Mouse (Mus musculus) intestine, embryonic 14.5 days (tissue): ENCODE results near the gene Robo2. TPM values are rescaled to one million over a fixed set of nuclear protein-coding genes. Genes with fewer than 3 reads are reported as not detected.

Source experiments
- ATAC-seq: fragments of 200-750 bp; cut with Nextera tagmentation; replicated peaks from 2 replicates; pipeline ENCODE4 v1.8.0; 2017; ENCODE audit warnings: low read depth, moderate number of reproducible peaks, moderate TSS enrichment, moderate library complexity; ENCODE audit not compliant: low FRiP score, low TSS enrichment
- DNase-seq: peaks from one replicate; pipeline ENCODE4 v3.0.0-alpha.2; 2018; ENCODE audit warnings: low spot score
- H3K27ac ChIP-seq: fragments of 300-500 bp; sonication (generic); 2 replicates; pipeline ENCODE4 v1.5.1; 2014; ENCODE audit warnings: low read depth, mild to moderate bottlenecking, control low read depth
- H3K27me3 ChIP-seq: fragments of 300-500 bp; sonication (generic); replicated peaks from 2 replicates; pipeline ENCODE4 v1.6.1; 2014; ENCODE audit warnings: low read length, control low read depth; ENCODE audit not compliant: control insufficient read depth, insufficient read depth
- H3K36me3 ChIP-seq: fragments of 300-500 bp; sonication (generic); 2 replicates; pipeline ENCODE4 v1.6.1; 2014; ENCODE audit warnings: low read length, control low read depth; ENCODE audit not compliant: control insufficient read depth, insufficient read depth
- H3K4me1 ChIP-seq: fragments of 300-500 bp; sonication (generic); replicated peaks from 2 replicates; pipeline ENCODE4 v1.6.1; 2014; ENCODE audit warnings: low read length, control low read depth, mixed read lengths; ENCODE audit not compliant: control insufficient read depth, insufficient read depth
- H3K4me2 ChIP-seq: fragments of 300-500 bp; sonication (generic); 2 replicates; pipeline ENCODE4 v1.6.1; 2014; ENCODE audit warnings: low read length
- H3K4me3 ChIP-seq: fragments of 300-500 bp; sonication (generic); 2 replicates; pipeline ENCODE4 v1.5.1; 2014; ENCODE audit warnings: low read depth, low read length, control low read depth, mixed read lengths
- H3K9ac ChIP-seq: fragments of 300-500 bp; sonication (generic); 2 replicates; pipeline ENCODE4 v1.6.1; 2014; ENCODE audit warnings: mild to moderate bottlenecking, low read length
- H3K9me3 ChIP-seq: fragments of 300-500 bp; sonication (generic); 2 replicates; pipeline ENCODE4 v1.6.1; 2016; ENCODE audit warnings: low read length, control low read depth; ENCODE audit not compliant: control insufficient read depth
- WGBS: fragments of 180-500 bp; shearing (Covaris S2); extraction: QIAGEN DNeasy Blood & Tissue Kit; methylation state at CpG from one replicate; pipeline ENCODE4 v1.1.7; 2014; 5-methylcytosine and 5-hydroxymethylcytosine counted together
- polyA plus RNA-seq: library from polyadenylated mRNA; unstranded; fragments of >200 nt; fragmentation: Nextera tagmentation; extraction: Ambion mirVana; gene quantifications from 2 replicates; pipeline ENCODE4 v1.2.1, GENCODE M21; 2014

Gene Robo2
- polyA plus RNA-seq, 1 experiment from 2014 or later = 35.7 TPM

DNA sequence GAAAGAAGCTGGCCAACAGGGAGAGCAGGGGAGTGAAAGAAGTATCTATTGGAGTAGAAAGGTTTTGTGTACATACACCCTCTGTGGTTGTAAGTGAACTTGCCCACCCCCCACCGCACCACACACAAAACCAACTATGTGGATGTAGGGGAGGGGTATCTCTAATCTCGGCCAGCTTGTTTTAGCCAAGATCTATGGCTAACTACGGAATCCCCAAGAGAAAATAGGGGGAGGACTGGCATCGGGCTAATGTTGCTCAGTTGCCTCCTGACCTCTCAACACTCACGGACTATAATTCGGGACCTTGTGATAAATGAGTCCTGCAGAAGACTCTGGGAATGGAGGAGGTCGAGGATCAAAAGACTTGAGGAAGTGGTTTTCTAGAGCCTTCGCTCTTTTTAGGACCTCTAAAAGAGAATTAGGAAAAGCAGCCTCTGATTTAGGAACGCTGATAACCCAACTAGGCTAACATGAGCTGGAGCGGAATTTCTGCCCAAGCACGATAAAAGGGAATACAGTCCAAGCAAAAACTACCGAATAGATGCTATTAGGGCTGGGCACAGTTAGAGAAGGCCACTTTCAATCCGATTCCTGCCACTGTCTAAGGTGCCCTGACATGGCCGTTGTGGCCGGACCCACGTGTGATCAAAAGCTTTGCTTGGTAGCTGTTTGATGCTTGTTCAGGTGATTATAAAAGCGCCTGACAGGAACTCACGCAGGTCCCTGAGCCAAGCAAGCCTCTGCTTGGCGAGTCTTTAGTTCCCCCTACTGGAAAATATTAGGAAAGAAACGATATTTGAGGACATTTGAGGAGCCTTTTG lies 1.1 kb upstream of the Robo2 start:
- peaks cover 4% of the 10 kb centered on the region for H3K4me1 ChIP-seq
- DNase-seq (peak; percentile 86), ATAC-seq (peak; percentile 28; the same call in 1 of the 2 replicates)
- H3K9me3 ChIP-seq = no peaks in the 10 kb centered on the region
- H3K36me3 ChIP-seq = no peaks in the 10 kb centered on the region
- no peak overlapping the region for H3K9ac ChIP-seq
- peak overlapping the region; percentile 94 for H3K4me2 ChIP-seq
- H3K27ac ChIP-seq = no peak overlapping the region
- WGBS = under 1% methylated on average over 20 of the region's 20 CpGs
- peak overlapping the region; percentile 72 for H3K4me3 ChIP-seq
- H3K27me3 ChIP-seq = no peaks in the 10 kb centered on the region

DNA sequence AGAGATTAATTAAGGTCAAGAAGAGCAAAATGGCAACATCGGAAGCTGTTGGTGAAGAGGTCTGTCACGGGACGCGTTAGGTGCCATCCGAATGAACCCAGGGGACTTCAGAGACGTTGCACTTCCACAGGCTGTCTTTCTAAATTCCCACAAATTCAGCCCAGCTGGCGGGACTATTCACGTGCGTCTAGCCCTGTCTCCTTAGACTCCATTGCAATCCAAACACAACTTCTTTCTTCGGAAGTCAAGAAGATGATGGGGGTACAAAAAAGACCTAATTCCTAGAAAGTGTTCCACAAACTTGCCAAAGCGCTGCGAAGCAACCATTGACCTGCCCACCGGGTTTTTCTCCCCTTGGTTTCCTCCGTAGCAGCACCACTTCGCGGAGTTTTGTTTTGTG lies 604 bp downstream of the Robo2 start:
- H3K4me2 ChIP-seq = peak overlapping the region; percentile 94
- no peaks in the 10 kb centered on the region for H3K36me3 ChIP-seq
- peak overlapping the region; percentile 71 for H3K27ac ChIP-seq
- no peak for DNase-seq
- H3K4me1 ChIP-seq = peaks cover 4% of the 10 kb centered on the region
- no peaks in the 10 kb centered on the region for H3K27me3 ChIP-seq
- no peak for ATAC-seq
- H3K9ac ChIP-seq = peak overlapping the region; percentile 54
- under 1% methylated on average over 16 of the region's 16 CpGs for WGBS
- H3K9me3 ChIP-seq = no peaks in the 10 kb centered on the region
- H3K4me3 ChIP-seq = peak overlapping the region; percentile 72

DNA sequence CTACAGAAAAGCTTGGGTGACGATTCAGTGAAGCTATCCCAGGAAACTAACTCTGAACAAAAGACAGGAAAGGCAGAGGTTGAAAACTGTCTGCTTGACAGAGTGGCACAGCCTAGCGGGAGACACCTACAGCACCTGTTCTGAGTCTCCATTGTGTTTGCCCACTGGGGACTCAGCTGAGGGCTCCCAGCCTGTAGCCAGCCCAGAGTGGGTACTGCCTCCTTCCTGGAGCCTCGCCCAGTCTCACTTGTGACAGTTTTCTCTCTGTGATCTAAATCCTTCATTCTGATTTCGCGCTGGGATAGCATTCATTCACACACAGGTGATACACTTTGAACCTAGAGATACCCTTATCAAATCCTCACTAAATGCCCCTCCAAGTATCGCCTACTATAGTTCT lies 1.5 kb downstream of the Robo2 start:
- Histone ChIP-seq H3K27me3 (no peaks in the 10 kb centered on the region), H3K9ac (peak overlapping the region; percentile 54), H3K9me3 (no peaks in the 10 kb centered on the region), H3K4me1 (peaks cover 4% of the 10 kb centered on the region), H3K4me3 (peak overlapping the region; percentile 72), H3K36me3 (no peaks in the 10 kb centered on the region), H3K4me2 (peak overlapping the region; percentile 94), H3K27ac (no peak overlapping the region)
- DNase-seq (no peak), ATAC-seq (no peak)
- 17% methylated on average over 6 of the region's 6 CpGs for WGBS

DNA sequence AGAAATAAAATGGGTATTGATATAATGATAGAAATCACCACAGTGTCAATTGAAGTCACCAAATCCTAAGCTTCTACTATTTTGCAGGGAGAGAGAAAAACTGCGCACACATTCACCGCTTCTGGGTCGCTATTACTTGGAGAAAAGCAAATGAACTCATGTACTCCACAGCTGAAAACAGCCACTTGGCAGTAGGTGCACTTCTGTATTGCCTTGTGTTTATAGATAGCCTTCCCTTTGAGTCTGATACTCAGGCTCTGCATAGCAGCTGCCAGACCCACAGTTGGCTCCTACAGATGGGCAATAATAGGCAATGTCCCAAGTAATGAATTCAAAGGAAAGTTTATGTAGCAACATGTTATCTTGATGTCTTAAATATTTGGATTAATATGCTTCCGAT lies 2.1 kb downstream of the Robo2 start:
- peak overlapping the region; percentile 94 for H3K4me2 ChIP-seq
- no peaks in the 10 kb centered on the region for H3K27me3 ChIP-seq
- H3K27ac ChIP-seq = no peak overlapping the region
- peak overlapping the region; percentile 72 for H3K4me3 ChIP-seq
- DNase-seq = no peak
- H3K36me3 ChIP-seq = no peaks in the 10 kb centered on the region
- ATAC-seq = no peak
- peaks cover 4% of the 10 kb centered on the region for H3K4me1 ChIP-seq
- WGBS = 36% methylated on average over 4 of the region's 4 CpGs
- no peak overlapping the region for H3K9ac ChIP-seq
- H3K9me3 ChIP-seq = no peaks in the 10 kb centered on the region

DNA sequence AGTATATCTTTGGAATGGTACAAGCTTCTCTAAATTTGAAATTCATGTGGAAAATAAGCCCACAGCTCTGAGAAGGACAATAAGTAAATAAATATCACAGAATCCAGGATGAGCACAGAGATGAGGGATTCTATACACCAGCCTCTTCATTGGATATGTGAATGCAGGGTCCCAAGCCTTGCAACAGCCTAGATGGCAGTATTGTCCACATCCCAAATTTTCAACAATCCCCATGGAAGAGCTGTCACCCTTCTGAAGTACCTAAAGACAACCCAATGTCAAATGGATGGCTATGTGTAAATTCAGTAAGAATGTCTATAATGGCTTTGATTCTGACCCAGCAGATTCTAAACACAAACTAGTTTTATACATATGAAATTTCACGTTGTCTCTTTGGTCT lies 3.1 kb downstream of the Robo2 start:
- no peaks in the 10 kb centered on the region for H3K36me3 ChIP-seq
- H3K27me3 ChIP-seq = no peaks in the 10 kb centered on the region
- H3K9me3 ChIP-seq = no peaks in the 10 kb centered on the region
- H3K4me1 ChIP-seq = peaks cover 4% of the 10 kb centered on the region
- DNase-seq (no peak), ATAC-seq (no peak)
- H3K9ac ChIP-seq = no peak overlapping the region
- no peak overlapping the region for H3K27ac ChIP-seq
- H3K4me2 ChIP-seq = peak overlapping the region; percentile 94
- H3K4me3 ChIP-seq = peak overlapping the region; percentile 72
- 33% methylated on average over 1 of the region's 1 CpGs for WGBS

DNA sequence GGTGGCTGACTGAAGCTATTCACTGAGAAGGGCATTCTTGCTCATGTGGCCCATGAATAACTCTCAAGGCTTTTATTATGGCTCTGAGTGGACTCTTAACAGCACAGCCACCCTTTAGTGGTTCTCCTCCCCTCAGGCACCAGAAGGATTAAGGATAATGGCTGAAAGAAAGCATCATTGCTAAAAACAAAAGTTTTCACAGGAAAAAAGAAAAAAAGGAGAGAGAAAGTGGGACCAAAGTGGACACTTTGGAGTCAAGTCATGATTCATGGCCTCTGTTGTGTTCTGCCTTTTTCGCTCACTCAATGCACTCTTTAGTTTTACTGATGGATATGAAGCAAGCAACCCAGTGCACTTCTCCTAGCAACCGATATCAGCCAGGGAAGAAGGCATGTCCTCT lies 14.3 kb downstream of the Robo2 start:
- WGBS = 87% methylated on average over 2 of the region's 2 CpGs

DNA sequence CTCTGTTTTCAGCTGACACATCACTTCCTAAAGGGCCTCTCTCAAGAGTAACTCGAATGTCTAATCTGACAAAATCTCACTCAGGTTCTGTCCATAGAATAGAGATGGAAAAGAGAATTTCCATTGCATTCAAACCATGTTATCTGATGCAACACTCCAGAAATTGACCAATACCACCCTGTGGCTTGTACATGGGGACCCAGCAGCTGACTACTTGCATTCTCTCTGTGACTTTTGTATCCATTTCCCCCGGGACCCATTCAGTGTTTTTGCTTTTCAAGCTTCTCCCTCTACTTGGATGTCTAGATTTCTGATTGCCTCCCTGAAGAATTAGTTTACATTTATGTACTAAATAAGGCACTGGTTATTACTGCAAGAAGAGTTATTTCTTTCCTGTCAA lies 15.9 kb downstream of the Robo2 start:
- no peak overlapping the region for H3K4me2 ChIP-seq
- peaks cover 3% of the 10 kb centered on the region; the same call in 1 of the 2 replicates for H3K4me1 ChIP-seq
- ATAC-seq = no peak
- H3K9me3 ChIP-seq = no peaks in the 10 kb centered on the region
- no peaks in the 10 kb centered on the region for H3K27me3 ChIP-seq
- H3K4me3 ChIP-seq = no peak overlapping the region
- no peak for DNase-seq
- no peak overlapping the region for H3K9ac ChIP-seq
- no peak overlapping the region for H3K27ac ChIP-seq
- no peaks in the 10 kb centered on the region for H3K36me3 ChIP-seq
- 86% methylated on average over 2 of the region's 2 CpGs for WGBS

More for the DNA sequence above, 14.3 kb downstream of the Robo2 start:
- Histone ChIP-seq H3K27ac (no peak overlapping the region), H3K9me3 (no peaks in the 10 kb centered on the region), H3K36me3 (no peaks in the 10 kb centered on the region), H3K9ac (no peak overlapping the region), H3K27me3 (no peaks in the 10 kb centered on the region), H3K4me3 (no peak overlapping the region), H3K4me2 (no peak overlapping the region), H3K4me1 (peaks cover 3% of the 10 kb centered on the region; the same call in 1 of the 2 replicates)
- ATAC-seq (no peak), DNase-seq (no peak)

DNA sequence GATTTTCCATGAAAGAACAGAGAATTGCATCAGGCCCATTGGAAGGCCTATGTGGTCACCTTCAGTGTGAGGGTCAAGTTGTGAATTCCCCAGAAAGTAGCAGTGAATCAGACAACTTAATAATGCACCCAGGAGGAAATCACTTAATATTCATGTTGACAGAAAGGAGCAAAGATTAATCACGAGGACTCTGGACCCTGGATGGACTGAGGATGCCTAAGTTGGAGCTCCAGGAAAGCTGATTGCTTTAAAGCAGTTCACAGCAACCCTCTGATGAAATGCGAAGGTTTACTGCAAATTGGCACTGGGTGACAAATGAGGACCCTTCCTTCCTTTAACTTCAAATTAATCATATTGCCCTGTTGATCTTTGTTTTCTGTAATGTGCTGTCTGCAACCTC lies 32.2 kb downstream of the Robo2 start:
- WGBS = 41% methylated on average over 2 of the region's 2 CpGs
- H3K4me2 ChIP-seq = no peak overlapping the region

More for the DNA sequence above, 32.2 kb downstream of the Robo2 start:
- Histone ChIP-seq H3K9me3 (no peaks in the 10 kb centered on the region), H3K4me1 (no peaks in the 10 kb centered on the region), H3K36me3 (no peaks in the 10 kb centered on the region), H3K9ac (no peak overlapping the region), H3K27ac (no peak overlapping the region), H3K4me3 (no peak overlapping the region), H3K27me3 (no peaks in the 10 kb centered on the region)
- no peak for DNase-seq
- no peak for ATAC-seq
